Mouse (Mus musculus): ENCODE measurements around the gene Epgn.

DNA sequence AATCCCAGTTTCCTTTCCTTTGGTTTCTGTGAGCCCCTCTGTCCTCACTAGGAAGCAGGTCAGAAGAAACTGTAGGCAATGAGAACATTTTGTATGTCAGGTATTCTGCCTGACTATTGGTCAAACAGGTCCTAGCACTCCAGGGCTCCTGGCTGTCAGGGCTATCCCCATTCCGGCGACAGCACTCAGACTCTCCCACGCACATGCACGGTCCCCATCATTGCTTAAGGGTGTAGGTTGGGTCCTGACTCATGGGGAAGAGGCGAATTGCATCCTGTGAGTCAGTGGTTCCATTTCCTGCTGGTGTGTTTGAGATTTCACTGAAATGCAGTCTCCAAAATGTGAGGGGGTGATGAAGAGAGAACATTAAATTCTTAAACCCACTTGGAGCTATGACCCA lies 55.8 kb downstream of the Epgn start:
- no peak for TF ChIP-seq CTCF (IDR thresholded peaks at IDR 0.05; ENCODE audit: low read depth, low read length)
- no peak for TF ChIP-seq TAL1 (conservative IDR thresholded peaks at IDR 0.05; ENCODE audit: low read depth, low read length)
- TF ChIP-seq GATA2 (IDR thresholded peaks at IDR 0.05; ENCODE audit: borderline replicate concordance, low read depth, low read length), result no peak
